Mouse (Mus musculus) MEL (cell line): ENCODE data around the gene Scimp.

ENCODE experiments used
- GABPA ChIP-seq: IDR thresholded peaks from 2 replicates; pipeline ENCODE4 v1.6.1; 2012; ENCODE audit warnings: low read depth, mild to moderate bottlenecking, inconsistent platforms, low read length, improper control_type of control experiment, moderate library complexity
- POLR2A ChIP-seq, 2 experiments: IDR thresholded peaks; 2 replicates each; pipeline ENCODE4 v1.6.1; 2011 to 2012; ENCODE audit warnings: low read length in 2 of 2, mild to moderate bottlenecking in 2 of 2, control low read depth in 1 of 2, improper control_type of control experiment in 1 of 2, low read depth in 1 of 2, moderate library complexity in 1 of 2; ENCODE audit not compliant: control insufficient read depth in 1 of 2, insufficient read depth in 1 of 2, poor library complexity in 1 of 2
- SIN3A ChIP-seq: IDR thresholded peaks from 2 replicates; pipeline ENCODE4 v1.6.1; 2012; ENCODE audit warnings: low read length, improper control_type of control experiment, inconsistent platforms

DNA sequence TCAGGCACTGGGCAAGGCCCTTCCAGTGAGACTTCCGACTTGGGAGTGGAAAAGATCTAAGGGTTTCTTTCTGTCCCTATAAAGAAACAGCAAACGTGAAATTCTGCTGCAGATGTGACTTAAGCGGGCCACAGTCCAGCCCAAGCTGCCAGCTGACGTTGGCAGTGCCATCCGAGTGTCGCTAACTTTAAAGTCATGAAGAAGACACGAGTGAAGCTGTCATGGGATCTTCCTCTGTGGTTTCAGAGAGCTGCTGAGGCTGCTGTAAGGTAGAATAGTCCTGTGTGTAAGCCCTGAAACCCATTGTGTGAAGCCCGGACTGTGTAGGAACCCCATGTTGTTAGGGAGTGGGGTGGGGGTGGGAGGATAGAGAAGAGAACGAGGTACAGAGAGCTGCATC lies 49.7 kb downstream of the Scimp start:
- TF ChIP-seq POLR2A (IDR thresholded peaks at IDR 0.05; ENCODE audit: control insufficient read depth in 1 of 2, insufficient read depth in 1 of 2, low read depth in 1 of 2, low read length in 2 of 2, poor library complexity in 1 of 2): no peak
- TF ChIP-seq GABPA: no peak
- no peak for TF ChIP-seq SIN3A
